In genomic region chr6:144955887-144956547, GRCm38 (mm10) we compare ENCODE assay signal across 21 mouse cellular contexts.
DNase-seq lines count a peak whose midpoint lies in the region; ATAC-seq and TF ChIP-seq lines count a peak whose summit lies in the region.
"Had no signal": no experiment of that assay in that cellular context is flagged by ENCODE, and none has a peak within 500 bp of the region (broad histone marks: within the 10 kb centered on the region; RNA-seq: fewer than 3 reads in every experiment).

No protein-coding gene starts in this region.

- H3K4me2 ChIP-seq in lung, embryonic 15.5 days, result peak overlapping the region; percentile 16; the same call in 1 of the 2 replicates
- H3K4me2 ChIP-seq in limb, embryonic 11.5 days (ENCODE audit: low read depth, severe bottlenecking), result no peak overlapping the region
- no peak overlapping the region for H3K4me2 ChIP-seq in limb, embryonic 15.5 days
- H3K4me2 ChIP-seq: embryonic facial prominence, embryonic 15.5 days; heart, embryonic 11.5 days; heart, embryonic 15.5 days; hindbrain, embryonic 13.5 days had no signal

- no peak for TF ChIP-seq POLR2A in lung, adult 2 months (IDR thresholded peaks at IDR 0.05; ENCODE audit: borderline replicate concordance, extremely low read depth, low read depth, low read length)

- TF ChIP-seq CTCF in lung, adult 2 months (IDR thresholded peaks at IDR 0.05; ENCODE audit: insufficient read depth, low read length), result no peak

- H3K9ac ChIP-seq in lung, embryonic 15.5 days, result no peak overlapping the region
- no peak overlapping the region for H3K9ac ChIP-seq in limb, embryonic 11.5 days (ENCODE audit: low read length)
- no peak overlapping the region for H3K9ac ChIP-seq in limb, embryonic 15.5 days
- H3K9ac ChIP-seq: embryonic facial prominence, embryonic 15.5 days; heart, embryonic 15.5 days; hindbrain, embryonic 13.5 days had no signal

- no peaks in the 10 kb centered on the region for H3K9me3 ChIP-seq in lung, embryonic 15.5 days
- H3K9me3 ChIP-seq in limb, embryonic 11.5 days (ENCODE audit: control insufficient read depth, low read length), result no peaks in the 10 kb centered on the region
- no peaks in the 10 kb centered on the region for H3K9me3 ChIP-seq in limb, embryonic 15.5 days
- H3K9me3 ChIP-seq: embryonic facial prominence, embryonic 15.5 days; heart, embryonic 15.5 days; hindbrain, embryonic 13.5 days had no signal

- H3K27ac ChIP-seq in lung, embryonic 15.5 days, result peak overlapping the region; percentile 65
- H3K27ac ChIP-seq in limb, embryonic 11.5 days (replicated peaks; ENCODE audit: low read depth, low read length), result peak overlapping the region; percentile 9
- H3K27ac ChIP-seq in limb, embryonic 15.5 days, result 0 out of 2 replicates have a peak overlapping the region, but pooled peaks have one; percentile 2
- H3K27ac ChIP-seq: embryonic facial prominence, embryonic 15.5 days; heart, adult 2 months; heart, embryonic 15.5 days; hindbrain, embryonic 13.5 days had no signal

- H3K4me3 ChIP-seq in lung, embryonic 15.5 days, result no peak overlapping the region
- no peak overlapping the region for H3K4me3 ChIP-seq in lung, adult 2 months (replicated peaks; ENCODE audit: extremely low read depth, low read depth, low read length)
- no peak overlapping the region for H3K4me3 ChIP-seq in limb, embryonic 11.5 days (ENCODE audit: low read depth, low read length)
- H3K4me3 ChIP-seq in limb, embryonic 15.5 days, result no peak overlapping the region
- H3K4me3 ChIP-seq: embryonic facial prominence, embryonic 15.5 days; erythroblast, embryonic 14.5 days; heart, adult 2 months; heart, embryonic 15.5 days; hindbrain, embryonic 13.5 days had no signal

- 24% methylated on average over 14 of the region's 14 CpGs for WGBS in lung, embryonic 15.5 days
- 41% methylated on average over 14 of the region's 14 CpGs for WGBS in lung, adult 2 months
- 60% methylated on average over 14 of the region's 14 CpGs for WGBS in limb, embryonic 11.5 days
- WGBS in limb, embryonic 15.5 days, result 46% methylated on average over 14 of the region's 14 CpGs

- no peak for DNase-seq in lung, adult 2 months
- peak; percentile 24 for DNase-seq in limb, embryonic 11.5 days (ENCODE audit: low spot score)
- peak; percentile 15 to 53 for DNase-seq in lung, postnatal 4 days
- no peak for DNase-seq in left cerebral cortex, adult 11 months (ENCODE audit: low spot score)
- DNase-seq in cerebellum, adult 9-11 months, result no peak
- DNase-seq: adrenal gland, adult 2 months; adrenal gland, postnatal 25 days; cerebellum, adult 18-20 months; cerebellum, postnatal 10 days; embryo, embryonic 11 days; gastrocnemius, postnatal 10 days; heart, adult 2 months; heart, postnatal 14 days had no signal

- no peaks in the 10 kb centered on the region for H3K36me3 ChIP-seq in lung, embryonic 15.5 days
- H3K36me3 ChIP-seq in limb, embryonic 11.5 days (ENCODE audit: control insufficient read depth, insufficient read depth, low read length), result no peaks in the 10 kb centered on the region
- H3K36me3 ChIP-seq in limb, embryonic 15.5 days, result no peaks in the 10 kb centered on the region
- H3K36me3 ChIP-seq: embryonic facial prominence, embryonic 15.5 days; heart, embryonic 15.5 days; hindbrain, embryonic 13.5 days had no signal

- ATAC-seq in lung, embryonic 15.5 days (ENCODE audit: borderline replicate concordance, extremely low read depth, low FRiP score, low TSS enrichment), result peak; percentile 68; the same call in 1 of the 2 replicates
- ATAC-seq in limb, embryonic 11.5 days (ENCODE audit: insufficient number of reproducible peaks, low FRiP score, low TSS enrichment, low read depth), result no peak
- no peak for ATAC-seq in limb, embryonic 15.5 days (ENCODE audit: insufficient number of reproducible peaks, low FRiP score, low TSS enrichment, low read depth)
- ATAC-seq: forebrain, embryonic 16.5 days had no signal

- H3K27me3 ChIP-seq in lung, embryonic 15.5 days, result no peaks in the 10 kb centered on the region
- no peaks in the 10 kb centered on the region for H3K27me3 ChIP-seq in limb, embryonic 11.5 days (ENCODE audit: control insufficient read depth, insufficient read depth, low read length)
- H3K27me3 ChIP-seq in limb, embryonic 15.5 days, result no peaks in the 10 kb centered on the region
- H3K27me3 ChIP-seq: embryonic facial prominence, embryonic 15.5 days; heart, embryonic 15.5 days; hindbrain, embryonic 13.5 days had no signal

- H3K4me1 ChIP-seq in lung, embryonic 15.5 days, result peaks cover 11% of the 10 kb centered on the region
- no peaks in the 10 kb centered on the region for H3K4me1 ChIP-seq in lung, adult 2 months (ENCODE audit: control insufficient read depth, insufficient read depth, low read length)
- no peaks in the 10 kb centered on the region for H3K4me1 ChIP-seq in limb, embryonic 11.5 days (ENCODE audit: control insufficient read depth, insufficient read depth, low read length)
- H3K4me1 ChIP-seq in limb, embryonic 15.5 days, result 0 out of 2 replicates have a peak, but pooled peaks cover 8% of the 10 kb centered on the region
- H3K4me1 ChIP-seq: embryonic facial prominence, embryonic 15.5 days; heart, embryonic 15.5 days had no signal

Comparison
In these comparisons a context has a peak if more than half of its experiments do, and no peak if none do; other contexts are left out.
1. DNase-seq: peak in limb, embryonic 11.5 days (single experiment) and lung, postnatal 4 days (2 of 2); none in lung, adult 2 months (single experiment), left cerebral cortex, adult 11 months (single experiment) and cerebellum, adult 9-11 months (single experiment).
2. H3K27ac ChIP-seq: peak in every context shown above with its lines; median percentile 65 in lung, embryonic 15.5 days; 9 in limb, embryonic 11.5 days; 2 in limb, embryonic 15.5 days.